Comparison of ENCODE assay signal across 12 mouse cellular contexts in genomic region chr19:6296551-6297210, GRCm38 (mm10). TPM values are rescaled to one million over a fixed set of nuclear protein-coding genes. Genes with fewer than 3 reads are reported as not detected.
DNase-seq lines count a peak whose midpoint lies in the region; ATAC-seq and TF ChIP-seq lines count a peak whose summit lies in the region.
"Had no signal": no experiment of that assay in that cellular context is flagged by ENCODE, and none has a peak within 500 bp of the region (broad histone marks: within the 10 kb centered on the region; RNA-seq: fewer than 3 reads in every experiment).

No protein-coding gene starts in this region.

- no peak for TF ChIP-seq POLR2A in bone marrow, adult 2 months (IDR thresholded peaks at IDR 0.05; ENCODE audit: borderline replicate concordance, control insufficient read depth, low read depth, low read length)

- ATAC-seq in embryonic facial prominence, embryonic 13.5 days (ENCODE audit: insufficient number of reproducible peaks, insufficient read depth, low FRiP score, low TSS enrichment, low read depth): no peak
- peak; percentile 49 for ATAC-seq in liver, embryonic 14.5 days (ENCODE audit: insufficient read depth)
- ATAC-seq in lung, postnatal 0 days: no peak
- ATAC-seq: forebrain, embryonic 15.5 days had no signal

- 0 out of 2 replicates have a peak overlapping the region, but pooled peaks have one; percentile 49 for H3K9ac ChIP-seq in embryonic facial prominence, embryonic 13.5 days
- H3K9ac ChIP-seq in liver, embryonic 14.5 days (replicated peaks): peak overlapping the region; percentile 48
- H3K9ac ChIP-seq in lung, postnatal 0 days (replicated peaks; ENCODE audit: low read depth): no peak overlapping the region
- H3K9ac ChIP-seq: forebrain, embryonic 15.5 days; hindbrain, embryonic 15.5 days; limb, embryonic 15.5 days had no signal

- no peak for TF ChIP-seq CTCF in bone marrow, adult 2 months (IDR thresholded peaks at IDR 0.05; ENCODE audit: control insufficient read depth, insufficient read depth, low read length)
- no peak for TF ChIP-seq CTCF in liver, embryonic 14.5 days (IDR thresholded peaks at IDR 0.05; ENCODE audit: low read depth)
- TF ChIP-seq CTCF in lung, postnatal 0 days (IDR thresholded peaks at IDR 0.05): no peak

- WGBS in embryonic facial prominence, embryonic 13.5 days: 87% methylated on average over 5 of the region's 5 CpGs
- WGBS in embryonic facial prominence, embryonic 10.5 days: 84% methylated on average over 5 of the region's 5 CpGs
- 67% methylated on average over 5 of the region's 5 CpGs for WGBS in bone marrow, adult 2 months
- 59% methylated on average over 5 of the region's 5 CpGs for WGBS in liver, embryonic 14.5 days (ENCODE audit: insufficient replicate concordance)
- 85% methylated on average over 5 of the region's 5 CpGs for WGBS in lung, postnatal 0 days

- H3K9me3 ChIP-seq in embryonic facial prominence, embryonic 13.5 days: no peaks in the 10 kb centered on the region
- no peaks in the 10 kb centered on the region for H3K9me3 ChIP-seq in embryonic facial prominence, embryonic 10.5 days
- no peaks in the 10 kb centered on the region for H3K9me3 ChIP-seq in liver, embryonic 14.5 days (ENCODE audit: control insufficient read depth, low read length)
- H3K9me3 ChIP-seq in lung, postnatal 0 days (ENCODE audit: low read length): no peaks in the 10 kb centered on the region
- H3K9me3 ChIP-seq: forebrain, embryonic 15.5 days; hindbrain, embryonic 15.5 days; limb, embryonic 15.5 days had no signal

- no peak for DNase-seq in embryonic facial prominence, embryonic 10.5 days (ENCODE audit: low spot score)
- DNase-seq in 3134 (ENCODE audit: extremely low read depth, insufficient read length, low spot score): peak; percentile 35
- peak in 2 of 3 experiments; percentile 64 to 66 for DNase-seq in liver, embryonic 14.5 days (ENCODE audit: low read depth in 3 of 3, low spot score in 3 of 3)
- no peak for DNase-seq in lung, postnatal 0 days (ENCODE audit: low spot score)
- no peak for DNase-seq in left cerebral cortex, adult 18-20 months (ENCODE audit: low spot score in 2 of 2)
- DNase-seq in adrenal gland, postnatal 10 days: no peak
- DNase-seq: B cell, adult 2 months had no signal

- no peak overlapping the region for H3K4me2 ChIP-seq in embryonic facial prominence, embryonic 13.5 days
- peak overlapping the region; percentile 55 for H3K4me2 ChIP-seq in liver, embryonic 14.5 days (ENCODE audit: low read depth)
- H3K4me2 ChIP-seq in lung, postnatal 0 days (replicated peaks; ENCODE audit: low read depth, low read length): no peak overlapping the region
- H3K4me2 ChIP-seq: forebrain, embryonic 15.5 days; hindbrain, embryonic 15.5 days; limb, embryonic 15.5 days had no signal

- H3K4me3 ChIP-seq in embryonic facial prominence, embryonic 13.5 days: no peak overlapping the region
- no peak overlapping the region for H3K4me3 ChIP-seq in embryonic facial prominence, embryonic 10.5 days
- H3K4me3 ChIP-seq in bone marrow, adult 2 months (replicated peaks; ENCODE audit: control insufficient read depth, low read depth, low read length): no peak overlapping the region
- H3K4me3 ChIP-seq in liver, embryonic 14.5 days (ENCODE audit: insufficient read depth in 1 of 2, low read depth in 2 of 2, low read length in 2 of 2): no peak overlapping the region
- H3K4me3 ChIP-seq in lung, postnatal 0 days (ENCODE audit: low read depth, low read length): no peak overlapping the region
- H3K4me3 ChIP-seq: forebrain, embryonic 15.5 days; hindbrain, embryonic 15.5 days; limb, embryonic 15.5 days had no signal

- TF ChIP-seq EP300 in liver, embryonic 14.5 days (IDR thresholded peaks at IDR 0.05; ENCODE audit: low read depth): 0 out of 2 replicates have a peak, but pooled peaks have one; percentile 17
- TF ChIP-seq EP300 in lung, postnatal 0 days (IDR thresholded peaks at IDR 0.05): no peak

- no peak overlapping the region for H3K27ac ChIP-seq in embryonic facial prominence, embryonic 13.5 days
- H3K27ac ChIP-seq in embryonic facial prominence, embryonic 10.5 days (replicated peaks): no peak overlapping the region
- peak overlapping the region; percentile 78 for H3K27ac ChIP-seq in bone marrow, adult 2 months (ENCODE audit: control insufficient read depth, insufficient read depth, low read depth, low read length, poor library complexity)
- H3K27ac ChIP-seq in liver, embryonic 14.5 days: peak overlapping the region; percentile 79
- no peak overlapping the region for H3K27ac ChIP-seq in lung, postnatal 0 days (ENCODE audit: low read length)
- H3K27ac ChIP-seq: forebrain, embryonic 15.5 days; hindbrain, embryonic 15.5 days; limb, embryonic 15.5 days had no signal

- peaks cover 87% of the 10 kb centered on the region for H3K36me3 ChIP-seq in embryonic facial prominence, embryonic 13.5 days
- H3K36me3 ChIP-seq in embryonic facial prominence, embryonic 10.5 days (replicated peaks): peaks cover 96% of the 10 kb centered on the region
- H3K36me3 ChIP-seq in liver, embryonic 14.5 days (replicated peaks; ENCODE audit: control insufficient read depth, insufficient read depth, low read depth): peaks cover 55% of the 10 kb centered on the region
- H3K36me3 ChIP-seq in lung, postnatal 0 days (ENCODE audit: insufficient read depth, low read length): peaks cover 19% of the 10 kb centered on the region; the same call in 1 of the 2 replicates

- H3K27me3 ChIP-seq in embryonic facial prominence, embryonic 13.5 days: no peaks in the 10 kb centered on the region
- no peaks in the 10 kb centered on the region for H3K27me3 ChIP-seq in embryonic facial prominence, embryonic 10.5 days (replicated peaks; ENCODE audit: low read depth, poor library complexity, severe bottlenecking)
- no peaks in the 10 kb centered on the region for H3K27me3 ChIP-seq in liver, embryonic 14.5 days (ENCODE audit: control insufficient read depth, insufficient read depth, low read length)
- H3K27me3 ChIP-seq in lung, postnatal 0 days (replicated peaks; ENCODE audit: insufficient read depth, low read length): no peaks in the 10 kb centered on the region
- H3K27me3 ChIP-seq: forebrain, embryonic 15.5 days; hindbrain, embryonic 15.5 days; limb, embryonic 15.5 days had no signal

- H3K4me1 ChIP-seq in embryonic facial prominence, embryonic 13.5 days: no peaks in the 10 kb centered on the region
- peaks cover 3% of the 10 kb centered on the region; the same call in 1 of the 2 replicates for H3K4me1 ChIP-seq in embryonic facial prominence, embryonic 10.5 days
- peaks cover 16% of the 10 kb centered on the region for H3K4me1 ChIP-seq in bone marrow, adult 2 months (ENCODE audit: control insufficient read depth, insufficient read depth, low read length)
- peaks cover 59 to 63% of the 10 kb centered on the region in 2 experiments for H3K4me1 ChIP-seq in liver, embryonic 14.5 days (replicated peaks; ENCODE audit: control insufficient read depth in 2 of 2, insufficient read depth in 2 of 2, low read length in 1 of 2)
- H3K4me1 ChIP-seq in lung, postnatal 0 days (ENCODE audit: insufficient read depth, low read depth, low read length): no peaks in the 10 kb centered on the region; the same call in 1 of the 2 replicates
- H3K4me1 ChIP-seq: forebrain, embryonic 15.5 days had no signal

RNA-seq across cellular contexts. Expression of gene Cdc42bpg, which starts 9.6 kb away (rescaled TPM):
- 0.91 and 0.92 TPM in 2 replicates for polyA plus RNA-seq in embryonic facial prominence, embryonic 13.5 days (2015; fragmentation: Nextera tagmentation; extraction: Ambion mirVana)
- 0.12 and 0.39 TPM in 2 replicates for polyA plus RNA-seq in embryonic facial prominence, embryonic 10.5 days (2016; fragmentation: Nextera tagmentation; extraction: Ambion mirVana)
- 7.2 and 13.6 TPM in 2 replicates for polyA plus RNA-seq in bone marrow, adult 2 months (2011; ENCODE audit: insufficient read depth, insufficient read length, low replicate concordance, missing spikeins)
- polyA plus RNA-seq in liver, embryonic 14.5 days (2012; rRNA removed): 2.0 and 2.1 TPM in 2 replicates
- 0.32 and 0.33 TPM in 2 replicates for polyA plus RNA-seq in liver, embryonic 14.5 days (2014; fragmentation: Nextera tagmentation; extraction: Ambion mirVana)
- polyA plus RNA-seq in lung, postnatal 0 days (2015; fragmentation: Nextera tagmentation; extraction: Ambion mirVana): 2.8 and 3.2 TPM in 2 replicates
- total RNA-seq in left cerebral cortex, adult 18-20 months (2021): 1 to 10 TPM; 4.2 to 4.8 TPM
- 10 to 100 TPM; 10.3 to 11.6 TPM for total RNA-seq in adrenal gland, postnatal 10 days (2021)

RNA-seq across cellular contexts. Expression of gene Ehd1, which starts 20.2 kb away (rescaled TPM):
- polyA plus RNA-seq in embryonic facial prominence, embryonic 13.5 days (2015; fragmentation: Nextera tagmentation; extraction: Ambion mirVana): 64.7 and 68.9 TPM in 2 replicates
- 81.8 and 83.5 TPM in 2 replicates for polyA plus RNA-seq in embryonic facial prominence, embryonic 10.5 days (2016; fragmentation: Nextera tagmentation; extraction: Ambion mirVana)
- polyA plus RNA-seq in bone marrow, adult 2 months (2011; ENCODE audit: insufficient read depth, insufficient read length, low replicate concordance, missing spikeins): 40.0 and 63.1 TPM in 2 replicates
- 65.3 and 81.6 TPM in 2 replicates for polyA plus RNA-seq in liver, embryonic 14.5 days (2012; rRNA removed)
- 38.0 and 49.6 TPM in 2 replicates for polyA plus RNA-seq in liver, embryonic 14.5 days (2014; fragmentation: Nextera tagmentation; extraction: Ambion mirVana)
- 115 and 119 TPM in 2 replicates for polyA plus RNA-seq in lung, postnatal 0 days (2015; fragmentation: Nextera tagmentation; extraction: Ambion mirVana)
- 10 to 100 TPM; 36.8 to 39.0 TPM for total RNA-seq in left cerebral cortex, adult 18-20 months (2021)
- 100 to 1,000 TPM; 104 to 106 TPM for total RNA-seq in adrenal gland, postnatal 10 days (2021)

RNA-seq across cellular contexts. Expression of gene Men1, which starts 38.1 kb away (rescaled TPM):
- polyA plus RNA-seq in embryonic facial prominence, embryonic 13.5 days (2015; fragmentation: Nextera tagmentation; extraction: Ambion mirVana): 91.6 and 92.4 TPM in 2 replicates
- 122 and 130 TPM in 2 replicates for polyA plus RNA-seq in embryonic facial prominence, embryonic 10.5 days (2016; fragmentation: Nextera tagmentation; extraction: Ambion mirVana)
- 17.7 and 33.1 TPM in 2 replicates for polyA plus RNA-seq in bone marrow, adult 2 months (2011; ENCODE audit: insufficient read depth, insufficient read length, low replicate concordance, missing spikeins)
- 19.9 and 20.4 TPM in 2 replicates for polyA plus RNA-seq in liver, embryonic 14.5 days (2012; rRNA removed)
- 12.5 and 13.5 TPM in 2 replicates for polyA plus RNA-seq in liver, embryonic 14.5 days (2014; fragmentation: Nextera tagmentation; extraction: Ambion mirVana)
- 42.1 and 42.7 TPM in 2 replicates for polyA plus RNA-seq in lung, postnatal 0 days (2015; fragmentation: Nextera tagmentation; extraction: Ambion mirVana)
- 10 to 100 TPM; 62.4 to 74.5 TPM for total RNA-seq in left cerebral cortex, adult 18-20 months (2021)
- 10 to 100 TPM; 37.1 to 38.7 TPM for total RNA-seq in adrenal gland, postnatal 10 days (2021)

RNA-seq across cellular contexts. Expression of gene Map4k2, which starts 44.3 kb away (rescaled TPM):
- polyA plus RNA-seq in embryonic facial prominence, embryonic 13.5 days (2015; fragmentation: Nextera tagmentation; extraction: Ambion mirVana): 13.8 and 15.3 TPM in 2 replicates
- polyA plus RNA-seq in embryonic facial prominence, embryonic 10.5 days (2016; fragmentation: Nextera tagmentation; extraction: Ambion mirVana): 11.0 and 14.0 TPM in 2 replicates
- 128 and 324 TPM in 2 replicates for polyA plus RNA-seq in bone marrow, adult 2 months (2011; ENCODE audit: insufficient read depth, insufficient read length, low replicate concordance, missing spikeins)
- polyA plus RNA-seq in liver, embryonic 14.5 days (2012; rRNA removed): 15.9 and 17.6 TPM in 2 replicates
- polyA plus RNA-seq in liver, embryonic 14.5 days (2014; fragmentation: Nextera tagmentation; extraction: Ambion mirVana): 3.0 and 3.7 TPM in 2 replicates
- 22.5 and 25.0 TPM in 2 replicates for polyA plus RNA-seq in lung, postnatal 0 days (2015; fragmentation: Nextera tagmentation; extraction: Ambion mirVana)
- total RNA-seq in left cerebral cortex, adult 18-20 months (2021): 100 to 1,000 TPM in 1 of 2 experiments, 10 to 100 TPM in 1; 92.9 to 100 TPM
- total RNA-seq in adrenal gland, postnatal 10 days (2021): 10 to 100 TPM; 35.9 to 54.6 TPM

RNA-seq across cellular contexts. Expression of gene Atg2a, which starts 55.2 kb away (rescaled TPM):
- 10.3 and 10.5 TPM in 2 replicates for polyA plus RNA-seq in embryonic facial prominence, embryonic 13.5 days (2015; fragmentation: Nextera tagmentation; extraction: Ambion mirVana)
- 12.5 and 13.6 TPM in 2 replicates for polyA plus RNA-seq in embryonic facial prominence, embryonic 10.5 days (2016; fragmentation: Nextera tagmentation; extraction: Ambion mirVana)
- 17.0 and 36.4 TPM in 2 replicates for polyA plus RNA-seq in bone marrow, adult 2 months (2011; ENCODE audit: insufficient read depth, insufficient read length, low replicate concordance, missing spikeins)
- 5.0 and 5.4 TPM in 2 replicates for polyA plus RNA-seq in liver, embryonic 14.5 days (2012; rRNA removed)
- polyA plus RNA-seq in liver, embryonic 14.5 days (2014; fragmentation: Nextera tagmentation; extraction: Ambion mirVana): 4.1 and 4.4 TPM in 2 replicates
- polyA plus RNA-seq in lung, postnatal 0 days (2015; fragmentation: Nextera tagmentation; extraction: Ambion mirVana): 5.1 and 5.9 TPM in 2 replicates
- 10 to 100 TPM; 31.5 to 33.9 TPM for total RNA-seq in left cerebral cortex, adult 18-20 months (2021)
- total RNA-seq in adrenal gland, postnatal 10 days (2021): 10 to 100 TPM; 25.0 to 30.2 TPM

Comparison
In these comparisons a context has a peak if more than half of its experiments do, and no peak if none do; other contexts are left out.
1. H3K27ac ChIP-seq: peak in bone marrow, adult 2 months (single experiment) and liver, embryonic 14.5 days (single experiment); none in embryonic facial prominence, embryonic 13.5 days (single experiment), embryonic facial prominence, embryonic 10.5 days (single experiment) and lung, postnatal 0 days (single experiment).
2. DNase-seq: peak in 3134 (single experiment) and liver, embryonic 14.5 days (2 of 3); none in embryonic facial prominence, embryonic 10.5 days (single experiment), lung, postnatal 0 days (single experiment), left cerebral cortex, adult 18-20 months (0 of 2) and adrenal gland, postnatal 10 days (single experiment).